Mouse (Mus musculus) embryonic fibroblast, embryonic 13.5 days (primary cell): Measurements from ENCODE around the gene Kcnip4.

Experiments used
- CTCF ChIP-seq: IDR thresholded peaks from 2 replicates; pipeline ENCODE4 v1.5.1; 2011; ENCODE audit warnings: mild to moderate bottlenecking, control low read depth, low read length, moderate library complexity, borderline replicate concordance; ENCODE audit not compliant: insufficient read depth
- POLR2A ChIP-seq: IDR thresholded peaks from 2 replicates; pipeline ENCODE4 v1.6.1; 2011; ENCODE audit warnings: low read depth, mild to moderate bottlenecking, control low read depth, low read length, moderate library complexity

DNA sequence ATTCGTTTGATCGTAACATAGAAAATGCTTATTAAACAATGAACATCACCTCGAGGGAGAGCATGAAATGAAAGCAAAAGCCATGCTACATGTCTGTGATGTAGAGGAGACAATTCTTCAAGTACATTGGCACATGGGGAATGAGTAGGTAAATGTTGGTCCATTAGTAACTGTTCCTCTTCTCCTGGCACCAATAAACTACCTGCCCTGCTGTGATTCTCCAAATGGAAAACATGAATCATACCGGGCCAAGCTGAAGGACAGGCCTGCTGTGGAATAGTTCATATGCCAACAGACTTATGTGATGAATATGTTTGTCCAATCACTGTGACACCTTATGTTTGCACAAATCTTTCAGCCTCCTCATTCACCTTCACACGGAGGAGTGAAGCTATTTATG is 429.3 kb downstream of the Kcnip4 start:
- no peak for TF ChIP-seq CTCF
- TF ChIP-seq POLR2A: no peak
